Mouse (Mus musculus): ENCODE measurements at regions not wholly inside any gene's neighbourhood (a gene's known extent, or its start where the extent isn't known, plus 50 kb on each side); places are given as distances from the start of the nearest gene placed in this dataset.

- no peak overlapping the region for H3K27ac ChIP-seq (ENCODE audit: control insufficient read depth, insufficient read depth, low read length)
- TF ChIP-seq CTCF (IDR thresholded peaks at IDR 0.05; ENCODE audit: borderline replicate concordance, control insufficient read depth, extremely low read depth, insufficient read depth, low read length, poor library complexity) (no peak), POLR2A (IDR thresholded peaks at IDR 0.05; ENCODE audit: control insufficient read depth, extremely low read depth, insufficient read depth, low read length, poor library complexity) (no peak)
- DNase-seq, result peak; percentile 1
- no peak overlapping the region for H3K4me3 ChIP-seq (ENCODE audit: control insufficient read depth, insufficient read depth, low read length)
- no peaks in the 10 kb centered on the region for H3K4me1 ChIP-seq (replicated peaks; ENCODE audit: control insufficient read depth, insufficient read depth, low read length)
- no peaks in the 10 kb centered on the region for H3K27me3 ChIP-seq (ENCODE audit: control insufficient read depth, insufficient read depth, low read length)
- WGBS, result 3% methylated on average over 2 of the region's 2 CpGs
- H3K36me3 ChIP-seq (ENCODE audit: control insufficient read depth, insufficient read depth, low read length), result no peaks in the 10 kb centered on the region
Observed at GRCm38 (mm10) chr6:78899952-78900351, 431.3 kb upstream of the Reg3g start.

DNA sequence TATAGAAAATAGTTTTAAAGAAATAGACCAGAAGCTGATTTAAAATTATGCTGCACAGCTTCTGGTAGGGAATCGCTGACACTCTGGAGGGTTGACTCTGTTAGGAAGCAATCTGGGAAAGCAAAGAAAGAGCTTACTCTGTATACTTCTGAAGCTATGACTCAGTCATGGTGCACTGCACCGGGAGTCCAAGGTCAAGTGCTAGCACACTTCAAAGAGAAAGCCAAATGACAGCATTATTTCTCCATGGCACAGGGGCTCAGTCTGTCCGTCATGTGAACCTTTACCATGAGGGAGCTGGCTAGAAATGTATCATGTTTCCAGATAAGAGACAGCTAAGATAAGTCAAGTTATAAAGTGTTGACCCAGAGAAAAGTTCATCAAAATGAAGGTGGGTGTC is 424.1 kb upstream of the Reg3g start:
- 88% methylated on average over 3 of the region's 3 CpGs for WGBS
- DNase-seq, result no peak
- no peaks in the 10 kb centered on the region for H3K27me3 ChIP-seq (ENCODE audit: control insufficient read depth, insufficient read depth, low read length)

DNA sequence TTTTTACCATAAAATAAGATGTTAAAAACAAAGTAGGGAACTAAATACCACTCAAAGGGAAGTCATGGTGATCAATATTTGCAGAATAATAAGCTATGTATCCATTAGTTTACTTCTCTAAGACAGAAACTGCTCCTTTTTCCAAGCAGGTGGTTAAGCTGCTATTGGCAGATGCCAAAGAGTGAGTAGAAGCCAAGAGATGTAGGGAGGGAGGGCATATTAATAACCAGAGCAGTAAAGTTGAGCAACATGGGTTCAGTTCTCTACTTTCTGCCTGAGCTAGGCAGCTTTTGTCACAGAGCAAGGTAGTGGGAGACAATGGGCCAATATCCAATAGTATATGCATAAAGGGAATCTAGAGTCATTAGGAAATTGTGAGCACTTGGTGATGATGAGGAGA is 394.4 kb upstream of the Reg3g start:
- no peak for DNase-seq
- Histone ChIP-seq H3K27me3 (ENCODE audit: control insufficient read depth, insufficient read depth, low read length) (no peaks in the 10 kb centered on the region), H3K27ac (ENCODE audit: control insufficient read depth, insufficient read depth, low read length) (no peak overlapping the region), H3K36me3 (ENCODE audit: control insufficient read depth, insufficient read depth, low read length) (no peaks in the 10 kb centered on the region), H3K4me1 (replicated peaks; ENCODE audit: control insufficient read depth, insufficient read depth, low read length) (no peaks in the 10 kb centered on the region), H3K4me3 (ENCODE audit: control insufficient read depth, insufficient read depth, low read length) (no peak overlapping the region)
- TF ChIP-seq CTCF (IDR thresholded peaks at IDR 0.05; ENCODE audit: borderline replicate concordance, control insufficient read depth, extremely low read depth, insufficient read depth, low read length, poor library complexity) (no peak), POLR2A (IDR thresholded peaks at IDR 0.05; ENCODE audit: control insufficient read depth, extremely low read depth, insufficient read depth, low read length, poor library complexity) (no peak)

More for the DNA sequence above, 424.1 kb upstream of the Reg3g start:
- TF ChIP-seq CTCF (IDR thresholded peaks at IDR 0.05; ENCODE audit: borderline replicate concordance, control insufficient read depth, extremely low read depth, insufficient read depth, low read length, poor library complexity) (no peak), POLR2A (IDR thresholded peaks at IDR 0.05; ENCODE audit: control insufficient read depth, extremely low read depth, insufficient read depth, low read length, poor library complexity) (no peak)
- no peaks in the 10 kb centered on the region for H3K4me1 ChIP-seq (replicated peaks; ENCODE audit: control insufficient read depth, insufficient read depth, low read length)
- H3K27ac ChIP-seq (ENCODE audit: control insufficient read depth, insufficient read depth, low read length), result no peak overlapping the region
- no peak overlapping the region for H3K4me3 ChIP-seq (ENCODE audit: control insufficient read depth, insufficient read depth, low read length)
- no peaks in the 10 kb centered on the region for H3K36me3 ChIP-seq (ENCODE audit: control insufficient read depth, insufficient read depth, low read length)

GRCm38 (mm10) chr6:78841261-78841660 is 372.6 kb upstream of the Reg3g start:
- Histone ChIP-seq H3K27ac (ENCODE audit: control insufficient read depth, insufficient read depth, low read length) (no peak overlapping the region), H3K4me1 (replicated peaks; ENCODE audit: control insufficient read depth, insufficient read depth, low read length) (no peaks in the 10 kb centered on the region), H3K27me3 (ENCODE audit: control insufficient read depth, insufficient read depth, low read length) (no peaks in the 10 kb centered on the region), H3K36me3 (ENCODE audit: control insufficient read depth, insufficient read depth, low read length) (no peaks in the 10 kb centered on the region), H3K4me3 (ENCODE audit: control insufficient read depth, insufficient read depth, low read length) (no peak overlapping the region)
- DNase-seq, result no peak
- 75% methylated on average over 2 of the region's 2 CpGs for WGBS
- TF ChIP-seq POLR2A (IDR thresholded peaks at IDR 0.05; ENCODE audit: control insufficient read depth, extremely low read depth, insufficient read depth, low read length, poor library complexity) (no peak), CTCF (IDR thresholded peaks at IDR 0.05; ENCODE audit: borderline replicate concordance, control insufficient read depth, extremely low read depth, insufficient read depth, low read length, poor library complexity) (no peak)

GRCm38 (mm10) chr6:78825901-78826629 is 357.4 kb upstream of the Reg3g start:
- no peaks in the 10 kb centered on the region for H3K27me3 ChIP-seq (ENCODE audit: control insufficient read depth, insufficient read depth, low read length)
- H3K4me1 ChIP-seq (replicated peaks; ENCODE audit: control insufficient read depth, insufficient read depth, low read length), result no peaks in the 10 kb centered on the region
- no peak overlapping the region for H3K27ac ChIP-seq (ENCODE audit: control insufficient read depth, insufficient read depth, low read length)
- 50% methylated on average over 6 of the region's 6 CpGs for WGBS
- DNase-seq, result no peak
- TF ChIP-seq CTCF (IDR thresholded peaks at IDR 0.05; ENCODE audit: borderline replicate concordance, control insufficient read depth, extremely low read depth, insufficient read depth, low read length, poor library complexity), result no peak
- no peak overlapping the region for H3K4me3 ChIP-seq (ENCODE audit: control insufficient read depth, insufficient read depth, low read length)
- H3K36me3 ChIP-seq (ENCODE audit: control insufficient read depth, insufficient read depth, low read length), result no peaks in the 10 kb centered on the region

DNA sequence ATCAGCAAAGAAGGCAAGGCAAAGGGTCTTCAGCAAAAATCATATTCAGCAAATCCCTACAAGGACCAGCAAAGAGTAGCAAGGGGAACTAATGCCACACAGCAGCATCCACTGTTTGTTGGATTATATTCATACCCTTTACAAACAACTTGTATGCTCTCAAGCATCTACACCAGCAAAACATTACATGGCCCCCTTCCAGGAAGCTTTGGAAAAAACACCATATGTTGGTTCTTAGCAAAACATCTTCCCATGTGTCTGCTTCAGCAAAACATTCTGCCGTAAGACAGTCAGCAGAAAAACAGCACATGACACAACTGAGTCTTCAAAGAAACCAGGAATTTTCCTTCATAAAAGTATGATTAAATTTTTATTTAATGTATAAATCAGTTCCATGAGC is 352.6 kb upstream of the Reg3g start:
- WGBS, result 96% methylated on average over 1 of the region's 1 CpGs
- TF ChIP-seq POLR2A (IDR thresholded peaks at IDR 0.05; ENCODE audit: control insufficient read depth, extremely low read depth, insufficient read depth, low read length, poor library complexity), result no peak
- TF ChIP-seq CTCF (IDR thresholded peaks at IDR 0.05; ENCODE audit: borderline replicate concordance, control insufficient read depth, extremely low read depth, insufficient read depth, low read length, poor library complexity), result no peak

DNA sequence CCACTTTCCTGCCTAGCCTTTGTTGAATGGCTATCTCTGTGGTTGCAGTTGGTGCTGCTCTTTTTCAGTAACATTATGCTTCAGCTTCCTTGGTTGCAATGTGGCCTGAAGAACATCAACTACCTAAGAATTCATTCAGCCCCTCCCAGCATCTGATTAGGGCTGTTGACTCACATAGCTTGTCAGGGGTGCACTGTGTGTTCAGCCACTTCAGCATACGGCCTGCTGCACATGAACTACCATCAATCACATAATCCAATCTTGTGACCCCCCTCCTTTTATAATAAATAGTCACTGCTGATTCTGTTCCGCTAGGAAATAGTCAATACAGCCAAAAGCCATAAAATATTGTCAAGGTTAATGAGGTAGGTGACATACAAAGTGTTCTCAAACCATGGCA is 328.3 kb upstream of the Reg3g start:
- H3K4me1 ChIP-seq (replicated peaks; ENCODE audit: control insufficient read depth, insufficient read depth, low read length), result no peaks in the 10 kb centered on the region
- H3K27me3 ChIP-seq (ENCODE audit: control insufficient read depth, insufficient read depth, low read length), result no peaks in the 10 kb centered on the region
- no peak for DNase-seq
- H3K36me3 ChIP-seq (ENCODE audit: control insufficient read depth, insufficient read depth, low read length), result no peaks in the 10 kb centered on the region
- H3K4me3 ChIP-seq (ENCODE audit: control insufficient read depth, insufficient read depth, low read length), result no peak overlapping the region
- TF ChIP-seq POLR2A (IDR thresholded peaks at IDR 0.05; ENCODE audit: control insufficient read depth, extremely low read depth, insufficient read depth, low read length, poor library complexity) (no peak), CTCF (IDR thresholded peaks at IDR 0.05; ENCODE audit: borderline replicate concordance, control insufficient read depth, extremely low read depth, insufficient read depth, low read length, poor library complexity) (no peak)
- H3K27ac ChIP-seq (ENCODE audit: control insufficient read depth, insufficient read depth, low read length), result no peak overlapping the region
- 84% methylated on average over 2 of the region's 2 CpGs for WGBS

More for the DNA sequence above, 352.6 kb upstream of the Reg3g start:
- Histone ChIP-seq H3K27ac (ENCODE audit: control insufficient read depth, insufficient read depth, low read length) (no peak overlapping the region), H3K36me3 (ENCODE audit: control insufficient read depth, insufficient read depth, low read length) (no peaks in the 10 kb centered on the region), H3K4me1 (replicated peaks; ENCODE audit: control insufficient read depth, insufficient read depth, low read length) (no peaks in the 10 kb centered on the region), H3K27me3 (ENCODE audit: control insufficient read depth, insufficient read depth, low read length) (no peaks in the 10 kb centered on the region), H3K4me3 (ENCODE audit: control insufficient read depth, insufficient read depth, low read length) (no peak overlapping the region)
- no peak for DNase-seq

All from thymus, adult 2 months (tissue).